Mouse (Mus musculus) megakaryocyte, adult 5-6 weeks (primary cell): ENCODE results near the gene Srsf7. TPM values are rescaled to one million over a fixed set of nuclear protein-coding genes. Genes with fewer than 3 reads are reported as not detected.
"Not testable (repeated sequence)": the region's sequence is repeated elsewhere in the genome, so short reads cannot be mapped to it uniquely, and the experiment has no call there.

Experiments
- ATAC-seq: 2 replicates; pipeline ENCODE4 v1.8.0; 2016; ENCODE audit warnings: mild to moderate bottlenecking, inconsistent platforms; ENCODE audit not compliant: poor library complexity, severe bottlenecking
- total RNA-seq, 2 experiments: library from RNA; stranded (forward) in 1 of 2; stranded (reverse) in 1 of 2; fragments of 153-499, 151-499 nt in 1 of 2; fragments of 221-1000, 200-1000 nt in 1 of 2; gene quantifications; 2 replicates each; pipeline versions ENCODE4 v1.2.3 to v1.2.4; 2015 to 2017

The Srsf7 gene
- total RNA-seq (2015), result 288 and 324 TPM in 2 replicates
- 271 and 290 TPM in 2 replicates for total RNA-seq (2017)

GRCm38 (mm10) chr17:80206671-80207581 is at the start of gene Srsf7, which contains the start of gene Ttc39d:
Gene Srsf7 (minus strand): TSS chr17:80207307.
Gene Ttc39d (plus strand): TSS chr17:80207460.
- peak; percentile 83 for ATAC-seq

DNA sequence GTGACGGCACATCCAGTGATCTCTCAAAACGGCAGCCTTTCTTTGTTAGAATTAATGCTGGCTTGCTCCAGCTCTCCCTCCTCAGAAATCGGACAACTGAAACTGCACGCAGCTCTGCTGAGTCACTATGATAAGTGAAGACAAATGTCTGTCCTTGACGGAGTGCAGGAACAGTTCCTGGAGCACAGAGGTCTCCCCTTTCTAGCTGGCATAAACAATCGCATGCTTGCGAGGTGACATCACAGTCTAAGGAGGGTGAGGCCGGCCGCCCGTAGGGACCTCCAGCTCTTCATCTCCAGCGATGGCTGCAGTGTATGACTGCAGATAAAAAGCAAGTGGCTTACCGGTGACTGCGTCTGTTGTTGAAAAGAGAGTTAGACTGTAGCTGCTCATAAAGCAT is 48.1 kb upstream of the Srsf7 start:
- no peak for ATAC-seq

DNA sequence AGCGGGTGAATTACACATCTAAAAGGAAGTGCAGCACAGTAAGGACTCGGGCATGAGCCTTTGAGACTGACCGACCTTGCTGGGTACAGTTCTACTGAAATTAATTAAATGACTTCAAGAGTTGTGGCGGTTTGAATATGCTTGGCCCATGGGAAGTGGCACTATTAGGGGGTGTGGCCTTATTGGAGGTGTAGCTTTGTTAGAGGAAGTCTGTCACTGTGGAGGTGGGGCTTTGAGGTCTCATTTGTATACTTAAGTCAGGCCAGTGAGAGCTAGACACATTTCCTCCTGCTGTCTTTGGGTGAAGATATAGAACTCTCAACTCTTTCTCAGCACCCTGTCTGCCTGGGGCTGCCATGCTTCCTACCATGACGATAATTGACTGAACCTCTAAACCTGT is 47.3 kb upstream of the Srsf7 start:
- ATAC-seq, result no peak

GRCm38 (mm10) chr17:80252757-80253525 is 45.8 kb upstream of the Srsf7 start:
- ATAC-seq, result peak; percentile 73

DNA sequence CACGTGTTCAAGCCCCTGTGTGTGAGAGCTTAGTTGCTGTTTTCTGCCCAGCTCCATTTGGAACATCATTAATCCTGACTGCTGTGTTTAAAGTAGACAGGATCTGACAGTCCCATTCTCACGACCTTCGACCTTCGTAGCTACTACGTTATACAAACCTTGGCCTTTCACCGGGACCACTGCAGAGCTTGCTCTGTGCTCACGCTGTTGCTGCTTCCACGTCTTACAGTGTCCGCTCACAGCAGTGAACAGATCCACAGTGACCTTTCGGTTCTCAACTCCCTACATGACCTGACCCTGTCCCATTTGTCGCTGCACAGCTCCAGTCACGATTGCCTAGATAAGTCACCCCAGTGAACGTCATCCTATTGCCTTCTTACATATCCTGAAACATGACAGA is 36.0 kb upstream of the Srsf7 start:
- ATAC-seq, result no peak

GRCm38 (mm10) chr17:80241594-80241993 is 34.5 kb upstream of the Srsf7 start:
- ATAC-seq, result no peak

DNA sequence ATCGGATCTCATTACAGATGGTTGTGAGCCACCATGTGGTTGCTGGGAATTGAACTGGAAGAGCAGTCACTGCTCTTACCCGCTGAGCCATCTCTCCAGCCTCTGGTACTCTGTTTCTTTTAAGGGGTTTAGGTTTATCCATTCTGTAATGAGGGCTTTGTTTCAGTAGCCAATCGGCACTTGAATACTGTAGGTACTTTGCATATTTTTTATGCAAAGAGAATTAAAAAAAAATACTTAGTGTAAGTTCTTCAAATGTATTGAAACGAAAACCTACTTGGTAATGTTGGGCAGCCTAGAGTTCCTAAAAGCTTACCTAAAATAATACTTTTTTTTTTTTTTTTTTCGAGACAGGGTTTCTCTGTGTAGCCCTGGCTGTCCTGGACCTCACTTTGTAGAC is 30.4 kb upstream of the Srsf7 start:
- ATAC-seq, result no peak

GRCm38 (mm10) chr17:80236805-80237204 is 29.7 kb upstream of the Srsf7 start:
- peak; percentile 91 for ATAC-seq

GRCm38 (mm10) chr17:80235477-80235876 is 28.4 kb upstream of the Srsf7 start:
- ATAC-seq, result no peak

- ATAC-seq, result no peak
Measured at GRCm38 (mm10) chr17:80234376-80234775, 27.3 kb upstream of the Srsf7 start.

- ATAC-seq, result no peak
Measured at GRCm38 (mm10) chr17:80233844-80234243, 26.7 kb upstream of the Srsf7 start.

DNA sequence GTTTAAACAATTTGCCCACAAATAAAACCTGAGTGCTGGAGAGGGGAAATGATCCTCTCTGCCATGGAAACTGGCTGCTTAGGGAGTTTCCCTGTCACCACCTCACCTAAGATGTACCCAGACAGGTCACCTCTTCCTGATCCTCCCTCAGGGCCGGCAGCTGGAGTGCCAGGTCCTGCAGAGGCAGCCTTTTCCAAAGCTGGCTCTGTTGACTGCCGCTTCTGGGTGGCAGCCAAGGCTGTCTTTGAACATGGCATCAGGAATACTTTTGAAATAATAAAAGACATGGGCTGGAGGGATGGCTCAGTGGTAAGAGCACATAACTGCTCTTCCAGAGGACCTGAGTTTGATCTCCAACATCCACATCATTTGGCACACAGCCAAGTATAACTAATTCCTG is 22.3 kb upstream of the Srsf7 start:
- no peak for ATAC-seq

GRCm38 (mm10) chr17:80225142-80225541 is 18.0 kb upstream of the Srsf7 start:
- ATAC-seq, result not testable (repeated sequence)

DNA sequence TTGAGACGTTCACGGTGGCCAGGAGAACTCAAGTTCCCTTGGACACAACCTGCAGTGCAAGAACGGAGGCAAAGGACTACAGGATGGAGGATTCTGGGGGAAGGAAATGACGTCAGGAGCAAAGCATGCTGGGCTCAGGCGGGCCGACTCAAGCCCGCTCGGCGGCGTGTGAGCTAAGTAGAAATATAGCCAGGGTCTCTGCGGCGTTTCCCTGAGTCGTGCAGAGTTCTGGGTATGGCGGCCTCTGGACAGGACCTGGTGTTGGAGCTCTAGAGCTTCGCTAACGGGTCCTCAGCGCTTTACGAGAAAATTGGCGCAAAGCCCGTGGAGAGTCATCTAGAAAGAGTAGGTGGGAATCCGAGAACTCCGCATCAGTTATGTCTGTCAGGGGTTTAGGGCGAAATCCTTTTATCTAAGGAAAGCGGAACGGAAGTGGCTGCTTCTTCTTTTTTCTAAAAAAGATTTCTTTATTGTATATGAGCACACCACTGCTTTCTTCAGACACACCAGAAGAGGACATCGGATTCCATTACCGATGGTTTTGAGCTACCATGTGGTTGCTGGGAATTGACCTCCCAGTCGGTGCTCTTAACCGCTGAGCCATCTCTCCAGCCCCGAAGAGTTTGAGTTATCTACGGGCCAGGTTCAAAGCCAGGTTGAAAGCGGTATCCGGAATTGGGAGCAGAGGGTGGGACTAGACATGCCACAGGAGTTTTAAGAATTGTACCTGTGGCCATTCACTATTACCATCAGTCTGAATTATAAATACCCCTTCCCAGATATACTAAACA is 17.4 kb upstream of the Srsf7 start, which contains the start of gene Gemin6:
Gene Gemin6, plus strand, starts transcription at position 116 of the 791 bp plus-strand sequence.
- peak; percentile 100 for ATAC-seq

DNA sequence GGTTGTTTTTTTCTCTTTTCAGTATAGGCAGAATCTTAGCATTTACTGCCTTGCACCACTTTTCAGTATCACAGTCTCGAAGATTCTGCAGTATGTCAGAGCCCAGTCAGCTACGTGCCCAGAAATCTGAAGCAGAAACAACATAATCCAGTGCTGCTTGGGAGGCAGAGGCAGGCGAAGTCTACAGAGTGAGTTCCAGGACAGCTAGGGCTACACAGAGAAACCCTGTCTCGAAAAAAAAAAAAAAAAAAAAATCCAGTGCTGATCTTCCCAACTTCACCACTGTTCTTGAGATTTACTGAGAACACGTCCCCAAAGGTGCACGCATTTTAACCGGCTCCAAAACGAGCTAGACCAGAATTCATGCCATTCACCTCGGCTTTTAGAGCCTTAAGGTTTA is 16.7 kb upstream of the Srsf7 start:
- ATAC-seq, result peak; percentile 20

DNA sequence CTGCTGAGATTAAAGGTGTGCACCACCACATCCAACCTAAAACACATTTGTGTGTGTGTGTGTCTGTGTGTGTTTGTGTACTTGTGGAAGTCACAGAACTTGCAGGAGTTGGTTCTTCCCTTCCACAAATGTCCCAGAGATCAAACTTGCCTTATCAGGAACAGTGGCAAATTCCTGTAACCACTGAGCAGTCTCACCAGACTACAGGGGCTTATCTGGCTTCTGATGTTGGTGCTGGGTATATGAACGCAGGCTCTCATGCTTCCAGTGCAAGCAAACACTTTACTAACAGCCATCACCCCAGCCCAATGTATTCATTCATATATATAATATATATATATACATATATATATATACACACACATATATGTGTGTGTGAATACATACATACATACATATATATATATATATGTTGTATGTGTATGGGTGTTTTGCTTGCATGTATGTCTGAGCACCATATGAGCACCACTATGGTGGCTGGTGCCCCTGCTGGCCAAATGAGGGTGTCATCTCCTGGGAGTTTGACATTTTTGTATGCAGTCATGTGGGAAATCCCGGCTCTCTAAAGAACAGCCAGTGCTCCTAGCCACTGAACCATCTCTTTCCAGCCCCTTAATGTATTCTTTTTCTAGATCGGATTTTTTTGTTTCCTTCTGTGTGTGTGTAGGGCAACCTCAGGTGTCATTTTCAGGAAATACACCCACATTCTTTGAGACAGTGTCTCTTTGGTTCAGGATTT is 15.0 kb upstream of the Srsf7 start:
- ATAC-seq, result peak; percentile 34; the same call in 1 of the 2 replicates

- no peak for ATAC-seq
Measured at GRCm38 (mm10) chr17:80221202-80221601, 14.1 kb upstream of the Srsf7 start.

- ATAC-seq, result no peak
Measured at GRCm38 (mm10) chr17:80220131-80220530, 13.0 kb upstream of the Srsf7 start.

- not testable (repeated sequence) for ATAC-seq
Measured at GRCm38 (mm10) chr17:80213998-80214397, 6.9 kb upstream of the Srsf7 start.

DNA sequence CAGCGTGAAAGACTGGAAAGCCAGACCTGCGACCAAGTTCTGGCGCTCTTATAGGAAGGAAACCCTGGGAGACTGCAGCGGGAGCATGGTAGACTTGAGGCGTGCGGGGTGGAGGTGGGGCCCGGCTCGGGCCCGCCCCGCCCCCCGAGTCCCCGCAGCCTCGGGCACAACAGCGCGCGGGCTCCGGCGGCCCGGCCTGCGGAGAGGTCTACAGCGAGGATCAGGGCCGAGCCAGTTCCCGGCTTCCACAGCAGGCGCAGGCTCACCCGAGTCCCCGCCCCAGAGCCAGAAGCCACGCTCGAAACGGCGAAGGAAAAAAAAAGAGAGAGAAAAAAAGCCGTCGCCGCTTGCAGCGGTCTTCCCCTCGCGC is 821 bp downstream of the Srsf7 start:
- ATAC-seq, result peak; percentile 21
